Mouse (Mus musculus): ENCODE data around the gene Galnt14.

Gene Galnt14

GRCm38 (mm10) chr17:73663237-73663636 lies 47.0 kb downstream of the Galnt14 start:
- DNase-seq (ENCODE audit: low spot score) = no peak

GRCm38 (mm10) chr17:73658731-73659445 lies 51.4 kb downstream of the Galnt14 start:
- no peak for DNase-seq (ENCODE audit: low spot score)

- no peak for DNase-seq (ENCODE audit: low spot score)
Measured at GRCm38 (mm10) chr17:73656373-73656772, 53.9 kb downstream of the Galnt14 start.

GRCm38 (mm10) chr17:73654261-73654660 lies 56.0 kb downstream of the Galnt14 start:
- DNase-seq (ENCODE audit: low spot score) = no peak

- no peak for DNase-seq (ENCODE audit: low spot score)
Measured at GRCm38 (mm10) chr17:73649371-73649770, 60.9 kb downstream of the Galnt14 start.

- DNase-seq (ENCODE audit: low spot score) = no peak
Measured at GRCm38 (mm10) chr17:73641676-73642075, 68.6 kb downstream of the Galnt14 start.

GRCm38 (mm10) chr17:73640117-73640480 lies 70.2 kb downstream of the Galnt14 start:
- no peak for DNase-seq (ENCODE audit: low spot score)

- DNase-seq (ENCODE audit: low spot score) = no peak
Measured at GRCm38 (mm10) chr17:73639401-73640116, 70.7 kb downstream of the Galnt14 start.

- DNase-seq (ENCODE audit: low spot score) = no peak
Measured at GRCm38 (mm10) chr17:73636988-73637387, 73.3 kb downstream of the Galnt14 start.

GRCm38 (mm10) chr17:73634896-73635295 lies 75.4 kb downstream of the Galnt14 start:
- DNase-seq (ENCODE audit: low spot score) = no peak

- no peak for DNase-seq (ENCODE audit: low spot score)
Measured at GRCm38 (mm10) chr17:73633991-73634710, 76.1 kb downstream of the Galnt14 start.

GRCm38 (mm10) chr17:73628263-73628914 lies 81.9 kb downstream of the Galnt14 start:
- DNase-seq (ENCODE audit: low spot score) = no peak

- no peak for DNase-seq (ENCODE audit: low spot score)
Measured at GRCm38 (mm10) chr17:73626912-73627311, 83.3 kb downstream of the Galnt14 start.

- DNase-seq (ENCODE audit: low spot score) = no peak
Measured at GRCm38 (mm10) chr17:73620049-73620448, 90.2 kb downstream of the Galnt14 start.

- DNase-seq (ENCODE audit: low spot score) = no peak
Measured at GRCm38 (mm10) chr17:73602552-73603478, 107.4 kb downstream of the Galnt14 start.

- DNase-seq (ENCODE audit: low spot score) = no peak
Measured at GRCm38 (mm10) chr17:73599923-73600322, 110.3 kb downstream of the Galnt14 start.

GRCm38 (mm10) chr17:73592081-73592480 lies 118.2 kb downstream of the Galnt14 start:
- DNase-seq (ENCODE audit: low spot score) = no peak

- DNase-seq (ENCODE audit: low spot score) = no peak
Measured at GRCm38 (mm10) chr17:73587573-73587972, 122.7 kb downstream of the Galnt14 start.

GRCm38 (mm10) chr17:73574186-73574585 lies 136.1 kb downstream of the Galnt14 start:
- DNase-seq (ENCODE audit: low spot score) = no peak

- no peak for DNase-seq (ENCODE audit: low spot score)
Measured at GRCm38 (mm10) chr17:73572881-73573280, 137.4 kb downstream of the Galnt14 start.

- no peak for DNase-seq (ENCODE audit: low spot score)
Measured at GRCm38 (mm10) chr17:73572440-73572839, 137.8 kb downstream of the Galnt14 start.
